Mouse (Mus musculus) ES-E14 (cell line): ENCODE results near the gene 1810055G02Rik.

Experiments
- ZC3H11A ChIP-seq: IDR thresholded peaks from 2 replicates; pipeline ENCODE4 v1.6.1; 2012; ENCODE audit warnings: low read depth, mild to moderate bottlenecking, inconsistent platforms, low read length, borderline replicate concordance
- ZNF384 ChIP-seq: IDR thresholded peaks from 2 replicates; pipeline ENCODE4 v1.6.1; 2012; ENCODE audit warnings: low read depth, low read length, inconsistent platforms

DNA sequence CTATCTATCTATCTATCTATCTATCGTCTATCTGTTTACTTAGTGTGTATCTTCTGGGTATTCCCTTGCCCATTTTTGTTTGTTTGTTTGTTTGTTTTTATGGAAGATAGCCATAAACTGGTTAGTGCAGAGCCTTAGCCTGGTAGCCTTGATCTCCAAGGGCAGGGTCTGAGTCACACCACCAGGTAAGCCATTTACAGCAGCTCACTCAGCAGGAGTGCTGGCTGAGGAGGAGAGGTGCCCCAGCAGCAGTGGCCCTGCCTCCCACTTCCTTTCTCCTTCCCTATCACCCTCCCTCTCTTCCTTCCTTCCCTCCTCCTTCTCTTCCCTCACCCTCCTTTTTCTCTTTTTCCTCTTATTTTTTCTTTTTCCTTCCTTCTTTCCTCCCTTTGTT, 45.1 kb downstream of the 1810055G02Rik start:
- TF ChIP-seq ZNF384 (no peak), ZC3H11A (no peak)
